27 mouse cellular contexts compared by ENCODE assay signal in genomic region chr10:46046094-46046749, GRCm38 (mm10).
DNase-seq lines count a peak whose midpoint lies in the region; ATAC-seq and TF ChIP-seq lines count a peak whose summit lies in the region.
"Had no signal": no experiment of that assay in that cellular context is flagged by ENCODE, and none has a peak within 500 bp of the region (broad histone marks: within the 10 kb centered on the region; RNA-seq: fewer than 3 reads in every experiment).

No protein-coding gene starts in this region.

- no peak overlapping the region for H3K4me3 ChIP-seq in hindbrain, embryonic 15.5 days
- H3K4me3 ChIP-seq in hindbrain, embryonic 14.5 days (replicated peaks; ENCODE audit: low read length), result no peak overlapping the region
- H3K4me3 ChIP-seq in midbrain, embryonic 14.5 days (replicated peaks; ENCODE audit: low read depth, low read length), result no peak overlapping the region
- no peak overlapping the region for H3K4me3 ChIP-seq in midbrain, embryonic 11.5 days (ENCODE audit: low read depth, low read length)
- H3K4me3 ChIP-seq in forebrain, embryonic 16.5 days (replicated peaks; ENCODE audit: low read length), result no peak overlapping the region
- no peak overlapping the region for H3K4me3 ChIP-seq in neural tube, embryonic 14.5 days (ENCODE audit: low read depth, low read length)
- no peak overlapping the region for H3K4me3 ChIP-seq in thymus, adult 2 months (ENCODE audit: control insufficient read depth, insufficient read depth, low read length)
- H3K4me3 ChIP-seq: gastrocnemius, adult 2 months; heart, embryonic 12.5 days; intestine, embryonic 15.5 days; limb, embryonic 13.5 days had no signal

- no peak for ATAC-seq in hindbrain, embryonic 15.5 days (ENCODE audit: low FRiP score, low read depth)
- no peak for ATAC-seq in hindbrain, embryonic 14.5 days (ENCODE audit: low FRiP score)
- no peak for ATAC-seq in midbrain, embryonic 14.5 days (ENCODE audit: low FRiP score, low TSS enrichment)
- no peak for ATAC-seq in midbrain, embryonic 11.5 days (ENCODE audit: low FRiP score)
- peak; percentile 71 for ATAC-seq in forebrain, embryonic 16.5 days
- no peak; the same call in 1 of the 2 replicates for ATAC-seq in neural tube, embryonic 14.5 days (ENCODE audit: low read depth)
- ATAC-seq: activated CD4-positive, CD25-positive, alpha-beta regulatory T cell, adult 4 months; CD4-positive, CD25-positive, alpha-beta regulatory T cell, adult 4 months; intestine, embryonic 15.5 days; liver, postnatal 0 days had no signal

- H3K27me3 ChIP-seq in hindbrain, embryonic 15.5 days, result no peaks in the 10 kb centered on the region
- no peaks in the 10 kb centered on the region for H3K27me3 ChIP-seq in hindbrain, embryonic 14.5 days (ENCODE audit: control insufficient read depth, insufficient read depth, low read length)
- no peaks in the 10 kb centered on the region for H3K27me3 ChIP-seq in midbrain, embryonic 14.5 days (ENCODE audit: control insufficient read depth, insufficient read depth, low read length)
- H3K27me3 ChIP-seq in midbrain, embryonic 11.5 days (ENCODE audit: control insufficient read depth, insufficient read depth, low read length), result no peaks in the 10 kb centered on the region
- H3K27me3 ChIP-seq in forebrain, embryonic 16.5 days (replicated peaks; ENCODE audit: control insufficient read depth, insufficient read depth, low read length), result no peaks in the 10 kb centered on the region
- H3K27me3 ChIP-seq in neural tube, embryonic 14.5 days (ENCODE audit: control insufficient read depth, insufficient read depth, low read length), result no peaks in the 10 kb centered on the region
- H3K27me3 ChIP-seq in thymus, adult 2 months (ENCODE audit: control insufficient read depth, insufficient read depth, low read length), result no peaks in the 10 kb centered on the region
- H3K27me3 ChIP-seq: heart, embryonic 12.5 days; intestine, embryonic 15.5 days; limb, embryonic 13.5 days had no signal

- H3K4me2 ChIP-seq in hindbrain, embryonic 15.5 days, result no peak overlapping the region
- no peak overlapping the region for H3K4me2 ChIP-seq in hindbrain, embryonic 14.5 days (replicated peaks)
- no peak overlapping the region for H3K4me2 ChIP-seq in midbrain, embryonic 14.5 days (ENCODE audit: low read length)
- no peak overlapping the region for H3K4me2 ChIP-seq in midbrain, embryonic 11.5 days
- H3K4me2 ChIP-seq in forebrain, embryonic 16.5 days (ENCODE audit: low read length), result no peak overlapping the region
- H3K4me2 ChIP-seq in neural tube, embryonic 14.5 days (ENCODE audit: low read depth, low read length), result no peak overlapping the region
- H3K4me2 ChIP-seq: heart, embryonic 12.5 days; intestine, embryonic 15.5 days; limb, embryonic 13.5 days; liver, embryonic 11.5 days had no signal

- H3K36me3 ChIP-seq in hindbrain, embryonic 15.5 days, result no peaks in the 10 kb centered on the region
- H3K36me3 ChIP-seq in hindbrain, embryonic 14.5 days (replicated peaks; ENCODE audit: control insufficient read depth, insufficient read depth), result no peaks in the 10 kb centered on the region
- no peaks in the 10 kb centered on the region for H3K36me3 ChIP-seq in midbrain, embryonic 14.5 days (ENCODE audit: control insufficient read depth, insufficient read depth, low read length)
- H3K36me3 ChIP-seq in midbrain, embryonic 11.5 days (ENCODE audit: control insufficient read depth, insufficient read depth, low read length), result no peaks in the 10 kb centered on the region
- no peaks in the 10 kb centered on the region for H3K36me3 ChIP-seq in forebrain, embryonic 16.5 days (ENCODE audit: control insufficient read depth, insufficient read depth)
- no peaks in the 10 kb centered on the region for H3K36me3 ChIP-seq in neural tube, embryonic 14.5 days (ENCODE audit: control insufficient read depth, insufficient read depth, low read length)
- no peaks in the 10 kb centered on the region for H3K36me3 ChIP-seq in thymus, adult 2 months (ENCODE audit: control insufficient read depth, insufficient read depth, low read length)
- H3K36me3 ChIP-seq: heart, embryonic 12.5 days; intestine, embryonic 15.5 days; limb, embryonic 13.5 days had no signal

- H3K4me1 ChIP-seq in hindbrain, embryonic 15.5 days (replicated peaks), result peaks cover 32% of the 10 kb centered on the region
- peaks cover 22% of the 10 kb centered on the region; the same call in 1 of the 2 replicates for H3K4me1 ChIP-seq in hindbrain, embryonic 14.5 days (replicated peaks; ENCODE audit: control insufficient read depth, insufficient read depth, low read length)
- peaks cover 26% of the 10 kb centered on the region; the same call in 1 of the 2 replicates for H3K4me1 ChIP-seq in midbrain, embryonic 14.5 days (ENCODE audit: control insufficient read depth, insufficient read depth, low read length)
- H3K4me1 ChIP-seq in midbrain, embryonic 11.5 days (ENCODE audit: control insufficient read depth, insufficient read depth, low read length), result peaks cover 3% of the 10 kb centered on the region; the same call in 1 of the 2 replicates
- peaks cover 18% of the 10 kb centered on the region for H3K4me1 ChIP-seq in forebrain, embryonic 16.5 days (replicated peaks; ENCODE audit: control insufficient read depth, insufficient read depth, low read length)
- 0 out of 2 replicates have a peak, but pooled peaks cover 7% of the 10 kb centered on the region for H3K4me1 ChIP-seq in neural tube, embryonic 14.5 days (ENCODE audit: control insufficient read depth, insufficient read depth, low read length)
- no peaks in the 10 kb centered on the region for H3K4me1 ChIP-seq in thymus, adult 2 months (replicated peaks; ENCODE audit: control insufficient read depth, insufficient read depth, low read length)
- H3K4me1 ChIP-seq: intestine, embryonic 15.5 days; limb, embryonic 13.5 days had no signal

- TF ChIP-seq CTCF in thymus, adult 2 months (IDR thresholded peaks at IDR 0.05; ENCODE audit: borderline replicate concordance, control insufficient read depth, extremely low read depth, insufficient read depth, low read length, poor library complexity), result no peak

- DNase-seq in hindbrain, embryonic 14.5 days (ENCODE audit: low spot score), result no peak
- no peak for DNase-seq in midbrain, embryonic 14.5 days
- no peak for DNase-seq in midbrain, embryonic 11.5 days (ENCODE audit: low spot score, missing footprints)
- no peak for DNase-seq in thymus, adult 2 months
- DNase-seq in cerebellum, adult 11-12 months, result no peak
- DNase-seq: adrenal gland, adult 2 months; adrenal gland, postnatal 36 days; cerebellum, adult 8-10 months; cerebellum, postnatal 36 days; gastrocnemius, adult 2 months; gastrocnemius, postnatal 36 days; heart, adult 18-20 months; heart, postnatal 4 days; kidney, adult 2 months; liver, postnatal 0 days; lung, postnatal 36 days had no signal

- 0 out of 2 replicates have a peak overlapping the region, but pooled peaks have one; percentile 21 for H3K27ac ChIP-seq in hindbrain, embryonic 15.5 days (replicated peaks)
- no peak overlapping the region for H3K27ac ChIP-seq in hindbrain, embryonic 14.5 days
- H3K27ac ChIP-seq in midbrain, embryonic 14.5 days (replicated peaks; ENCODE audit: low read depth, low read length), result peak overlapping the region; percentile 80; the same call in 1 of the 2 replicates
- no peak overlapping the region for H3K27ac ChIP-seq in midbrain, embryonic 11.5 days (ENCODE audit: low read depth, low read length)
- peak overlapping the region; percentile 54; the same call in 1 of the 2 replicates for H3K27ac ChIP-seq in forebrain, embryonic 16.5 days (ENCODE audit: low read length)
- 0 out of 2 replicates have a peak overlapping the region, but pooled peaks have one; percentile 35 for H3K27ac ChIP-seq in neural tube, embryonic 14.5 days (ENCODE audit: low read depth, low read length)
- H3K27ac ChIP-seq in thymus, adult 2 months (ENCODE audit: control insufficient read depth, insufficient read depth, low read length), result no peak overlapping the region
- H3K27ac ChIP-seq: gastrocnemius, adult 2 months; hindbrain, postnatal 0 days; intestine, embryonic 15.5 days; kidney, postnatal 0 days; limb, embryonic 13.5 days had no signal

- H3K9ac ChIP-seq in hindbrain, embryonic 15.5 days, result no peak overlapping the region
- no peak overlapping the region for H3K9ac ChIP-seq in hindbrain, embryonic 14.5 days
- H3K9ac ChIP-seq in midbrain, embryonic 14.5 days (replicated peaks; ENCODE audit: low read length), result no peak overlapping the region
- no peak overlapping the region for H3K9ac ChIP-seq in midbrain, embryonic 11.5 days (ENCODE audit: low read length)
- no peak overlapping the region for H3K9ac ChIP-seq in forebrain, embryonic 16.5 days (replicated peaks; ENCODE audit: low read depth, low read length)
- no peak overlapping the region for H3K9ac ChIP-seq in neural tube, embryonic 14.5 days (replicated peaks; ENCODE audit: low read depth, low read length)
- H3K9ac ChIP-seq: heart, embryonic 12.5 days; intestine, embryonic 15.5 days; limb, embryonic 13.5 days; liver, postnatal 0 days had no signal

- no peak for TF ChIP-seq POLR2A in thymus, adult 2 months (IDR thresholded peaks at IDR 0.05; ENCODE audit: control insufficient read depth, extremely low read depth, insufficient read depth, low read length, poor library complexity)

- no peaks in the 10 kb centered on the region for H3K9me3 ChIP-seq in hindbrain, embryonic 15.5 days
- no peaks in the 10 kb centered on the region for H3K9me3 ChIP-seq in hindbrain, embryonic 14.5 days (ENCODE audit: control insufficient read depth, low read length)
- no peaks in the 10 kb centered on the region for H3K9me3 ChIP-seq in midbrain, embryonic 14.5 days (ENCODE audit: control insufficient read depth, low read length)
- H3K9me3 ChIP-seq in midbrain, embryonic 11.5 days (ENCODE audit: control insufficient read depth, low read length), result no peaks in the 10 kb centered on the region
- H3K9me3 ChIP-seq in forebrain, embryonic 16.5 days (ENCODE audit: control insufficient read depth, low read length), result no peaks in the 10 kb centered on the region
- no peaks in the 10 kb centered on the region for H3K9me3 ChIP-seq in neural tube, embryonic 14.5 days (ENCODE audit: control insufficient read depth, low read length)
- H3K9me3 ChIP-seq: heart, embryonic 12.5 days; intestine, embryonic 15.5 days; limb, embryonic 13.5 days had no signal

Comparison
In these comparisons a context has a peak if more than half of its experiments do, and no peak if none do; other contexts are left out.
1. H3K27ac ChIP-seq: peak in hindbrain, embryonic 15.5 days (single experiment), midbrain, embryonic 14.5 days (single experiment), forebrain, embryonic 16.5 days (single experiment) and neural tube, embryonic 14.5 days (single experiment); none in hindbrain, embryonic 14.5 days (single experiment), midbrain, embryonic 11.5 days (single experiment) and thymus, adult 2 months (single experiment).